In genomic region chr19:45014335-45014971, GRCm38 (mm10) we compare ENCODE assay signal across 8 mouse cellular contexts. TPM values are rescaled to one million over a fixed set of nuclear protein-coding genes. Genes with fewer than 3 reads are reported as not detected.
DNase-seq lines count a peak whose midpoint lies in the region; ATAC-seq and TF ChIP-seq lines count a peak whose summit lies in the region.

TSS of gene Lzts2 (plus strand) at chr19:45014414.

- WGBS in embryonic facial prominence, embryonic 14.5 days, result 12% methylated on average over 10 of the region's 10 CpGs
- 11% methylated on average over 10 of the region's 10 CpGs for WGBS in heart, postnatal 0 days
- WGBS in large intestine, adult 2 months, result 9% methylated on average over 10 of the region's 10 CpGs

- peak within 1 kb of the TSS; percentile 99 for H3K27ac ChIP-seq in embryonic facial prominence, embryonic 14.5 days (replicated peaks; ENCODE audit: low read depth, low read length)
- peak within 1 kb of the TSS; percentile 97 for H3K27ac ChIP-seq in heart, postnatal 0 days (ENCODE audit: low read depth)

- H3K36me3 ChIP-seq in embryonic facial prominence, embryonic 14.5 days (ENCODE audit: control insufficient read depth, insufficient read depth, low read length), result peaks cover 22% of the 10 kb centered on the region
- peaks cover 29% of the 10 kb centered on the region for H3K36me3 ChIP-seq in heart, postnatal 0 days (replicated peaks; ENCODE audit: control insufficient read depth, insufficient read depth, low read length)

- peak within 1 kb of the TSS; percentile 70 for H3K4me2 ChIP-seq in embryonic facial prominence, embryonic 14.5 days (ENCODE audit: low read depth, low read length)
- peak within 1 kb of the TSS; percentile 91 for H3K4me2 ChIP-seq in heart, postnatal 0 days (ENCODE audit: low read depth, low read length)

- H3K4me1 ChIP-seq in embryonic facial prominence, embryonic 14.5 days (ENCODE audit: control insufficient read depth, insufficient read depth, low read length), result peaks cover 23% of the 10 kb centered on the region
- peaks cover 9% of the 10 kb centered on the region for H3K4me1 ChIP-seq in heart, postnatal 0 days (ENCODE audit: control insufficient read depth, insufficient read depth)

- H3K27me3 ChIP-seq in embryonic facial prominence, embryonic 14.5 days (replicated peaks; ENCODE audit: control insufficient read depth, insufficient read depth, low read length), result no peaks in the 10 kb centered on the region
- no peaks in the 10 kb centered on the region for H3K27me3 ChIP-seq in heart, postnatal 0 days (ENCODE audit: control insufficient read depth, insufficient read depth, low read length)

- no peak for TF ChIP-seq EP300 in heart, postnatal 0 days (IDR thresholded peaks at IDR 0.05; ENCODE audit: low read depth)

- TF ChIP-seq CTCF in heart, postnatal 0 days (IDR thresholded peaks at IDR 0.05; ENCODE audit: low read depth), result no peak

- peak within 1 kb of the TSS; percentile 74 for H3K9ac ChIP-seq in embryonic facial prominence, embryonic 14.5 days (ENCODE audit: low read depth, low read length)
- H3K9ac ChIP-seq in heart, postnatal 0 days (replicated peaks; ENCODE audit: low read depth, low read length), result peak within 1 kb of the TSS; percentile 94

- H3K9me3 ChIP-seq in embryonic facial prominence, embryonic 14.5 days (ENCODE audit: control insufficient read depth, low read length), result no peaks in the 10 kb centered on the region
- H3K9me3 ChIP-seq in heart, postnatal 0 days (replicated peaks; ENCODE audit: control insufficient read depth, low read length), result no peaks in the 10 kb centered on the region

- no peak for DNase-seq in urinary bladder, adult 2 months (ENCODE audit: low spot score)
- no peak for DNase-seq in urinary bladder, postnatal 14 days (ENCODE audit: low spot score)
- peak; percentile 77 for DNase-seq in embryonic facial prominence, embryonic 14.5 days (ENCODE audit: low spot score)
- peak; percentile 17 for DNase-seq in heart, postnatal 0 days (ENCODE audit: low spot score)
- peak; percentile 78 for DNase-seq in large intestine, adult 2 months (ENCODE audit: low read depth, low spot score)
- peak; percentile 41 for DNase-seq in lung, postnatal 25 days (ENCODE audit: low spot score)
- no peak for DNase-seq in urinary bladder, postnatal 25 days (ENCODE audit: low spot score)
- no peak for DNase-seq in right cerebral cortex, postnatal 4 days

- ATAC-seq in embryonic facial prominence, embryonic 14.5 days (ENCODE audit: low read depth), result peak; percentile 9; the same call in 1 of the 2 replicates
- ATAC-seq in heart, postnatal 0 days (ENCODE audit: insufficient read depth, low read depth), result no peak

- H3K4me3 ChIP-seq in embryonic facial prominence, embryonic 14.5 days (ENCODE audit: low read depth, low read length), result peak within 1 kb of the TSS; percentile 63
- H3K4me3 ChIP-seq in heart, postnatal 0 days (ENCODE audit: low read depth, low read length), result peak within 1 kb of the TSS; percentile 73

RNA-seq across cellular contexts. Expression of gene Lzts2, which starts in this region (rescaled TPM):
- 54.3 and 71.9 TPM in 2 replicates for polyA plus RNA-seq in urinary bladder, adult 2 months (2012; rRNA removed)
- 51.2 and 56.1 TPM in 2 replicates for polyA plus RNA-seq in embryonic facial prominence, embryonic 14.5 days (2014; fragmentation: Nextera tagmentation; extraction: Ambion mirVana)
- total RNA-seq in heart, postnatal 0 days (2014; rRNA removed; ENCODE audit: low replicate concordance), result 76.5 and 127 TPM in 2 replicates
- polyA plus RNA-seq in heart, postnatal 0 days (2015; fragmentation: Nextera tagmentation; extraction: Ambion mirVana), result 29.7 TPM in 2 replicates
- polyA plus RNA-seq in large intestine, adult 2 months (2012; rRNA removed), result 34.7 and 39.6 TPM in 2 replicates

Comparison
In these comparisons a context has a peak if more than half of its experiments do, and no peak if none do; other contexts are left out.
1. DNase-seq: peak in embryonic facial prominence, embryonic 14.5 days (single experiment), heart, postnatal 0 days (single experiment), large intestine, adult 2 months (single experiment) and lung, postnatal 25 days (single experiment); none in urinary bladder, adult 2 months (single experiment), urinary bladder, postnatal 14 days (single experiment), urinary bladder, postnatal 25 days (single experiment) and right cerebral cortex, postnatal 4 days (single experiment).